Mouse (Mus musculus): Measurements from ENCODE around the gene Best1. TPM values are rescaled to one million over a fixed set of nuclear protein-coding genes. Genes with fewer than 3 reads are reported as not detected.

The Best1 gene
- polyA plus RNA-seq, 1 experiment from 2014 or later: 0.24 TPM

- Histone ChIP-seq H3K27me3 (ENCODE audit: control insufficient read depth, insufficient read depth, low read length) (no peaks in the 10 kb centered on the region), H3K4me3 (ENCODE audit: control insufficient read depth in 1 of 2, insufficient read depth in 1 of 2, low read depth in 1 of 2, low read length in 2 of 2) (no peak overlapping the region), H3K4me1 (ENCODE audit: control insufficient read depth in 2 of 2, insufficient read depth in 2 of 2, low read length in 2 of 2) (peaks cover 24 to 28% of the 10 kb centered on the region in 2 experiments), H3K4me2 (ENCODE audit: low read length) (no peak overlapping the region), H3K9me3 (ENCODE audit: control insufficient read depth, low read length) (no peaks in the 10 kb centered on the region), H3K27ac (replicated peaks in 1 of 2; ENCODE audit: control insufficient read depth in 1 of 2, insufficient read depth in 1 of 2, low read depth in 2 of 2, low read length in 2 of 2) (peak overlapping the region; percentile 70 to 71), H3K36me3 (ENCODE audit: control insufficient read depth, insufficient read depth, low read length) (no peaks in the 10 kb centered on the region), H3K9ac (ENCODE audit: low read length) (peak overlapping the region; percentile 38; the same call in 1 of the 2 replicates)
- 32% methylated on average over 10 of the region's 10 CpGs for WGBS
- ATAC-seq (ENCODE audit: insufficient number of reproducible peaks, insufficient read depth, low FRiP score, low read depth): peak; percentile 45
Observed at GRCm38 (mm10) chr19:9942539-9943533, 58.6 kb downstream of the Best1 start.

GRCm38 (mm10) chr19:9941809-9942208 is 59.6 kb downstream of the Best1 start:
- H3K4me3 ChIP-seq (ENCODE audit: control insufficient read depth in 1 of 2, insufficient read depth in 1 of 2, low read depth in 1 of 2, low read length in 2 of 2): no peak overlapping the region
- no peak for ATAC-seq (ENCODE audit: insufficient number of reproducible peaks, insufficient read depth, low FRiP score, low read depth)
- 67% methylated on average over 1 of the region's 1 CpGs for WGBS
- no peak overlapping the region for H3K27ac ChIP-seq (replicated peaks in 1 of 2; ENCODE audit: control insufficient read depth in 1 of 2, insufficient read depth in 1 of 2, low read depth in 2 of 2, low read length in 2 of 2)
- no peak overlapping the region for H3K9ac ChIP-seq (ENCODE audit: low read length)
- H3K4me1 ChIP-seq (ENCODE audit: control insufficient read depth in 2 of 2, insufficient read depth in 2 of 2, low read length in 2 of 2): peaks cover 25 to 28% of the 10 kb centered on the region in 2 experiments
- H3K9me3 ChIP-seq (ENCODE audit: control insufficient read depth, low read length): no peaks in the 10 kb centered on the region
- no peaks in the 10 kb centered on the region for H3K36me3 ChIP-seq (ENCODE audit: control insufficient read depth, insufficient read depth, low read length)
- no peak overlapping the region for H3K4me2 ChIP-seq (ENCODE audit: low read length)
- no peaks in the 10 kb centered on the region for H3K27me3 ChIP-seq (ENCODE audit: control insufficient read depth, insufficient read depth, low read length)

- WGBS: 53% methylated on average over 4 of the region's 4 CpGs
- Histone ChIP-seq H3K27me3 (ENCODE audit: control insufficient read depth, insufficient read depth, low read length) (no peaks in the 10 kb centered on the region), H3K9me3 (ENCODE audit: control insufficient read depth, low read length) (no peaks in the 10 kb centered on the region), H3K9ac (ENCODE audit: low read length) (no peak overlapping the region), H3K27ac (replicated peaks in 1 of 2; ENCODE audit: control insufficient read depth in 1 of 2, insufficient read depth in 1 of 2, low read depth in 2 of 2, low read length in 2 of 2) (no peak overlapping the region), H3K4me1 (ENCODE audit: control insufficient read depth in 2 of 2, insufficient read depth in 2 of 2, low read length in 2 of 2) (peaks cover 21 to 28% of the 10 kb centered on the region in 2 experiments), H3K4me2 (ENCODE audit: low read length) (no peak overlapping the region), H3K36me3 (ENCODE audit: control insufficient read depth, insufficient read depth, low read length) (no peaks in the 10 kb centered on the region), H3K4me3 (ENCODE audit: control insufficient read depth in 1 of 2, insufficient read depth in 1 of 2, low read depth in 1 of 2, low read length in 2 of 2) (no peak overlapping the region)
- no peak for ATAC-seq (ENCODE audit: insufficient number of reproducible peaks, insufficient read depth, low FRiP score, low read depth)
Observed at GRCm38 (mm10) chr19:9940903-9941302, 60.5 kb downstream of the Best1 start.

- Histone ChIP-seq H3K9ac (ENCODE audit: low read length) (no peak overlapping the region), H3K9me3 (ENCODE audit: control insufficient read depth, low read length) (no peaks in the 10 kb centered on the region), H3K4me3 (ENCODE audit: control insufficient read depth in 1 of 2, insufficient read depth in 1 of 2, low read depth in 1 of 2, low read length in 2 of 2) (no peak overlapping the region), H3K4me2 (ENCODE audit: low read length) (no peak overlapping the region), H3K4me1 (ENCODE audit: control insufficient read depth in 2 of 2, insufficient read depth in 2 of 2, low read length in 2 of 2) (peaks cover 21 to 28% of the 10 kb centered on the region in 2 experiments), H3K27me3 (ENCODE audit: control insufficient read depth, insufficient read depth, low read length) (no peaks in the 10 kb centered on the region), H3K36me3 (ENCODE audit: control insufficient read depth, insufficient read depth, low read length) (no peaks in the 10 kb centered on the region), H3K27ac (replicated peaks in 1 of 2; ENCODE audit: control insufficient read depth in 1 of 2, insufficient read depth in 1 of 2, low read depth in 2 of 2, low read length in 2 of 2) (no peak overlapping the region)
- ATAC-seq (ENCODE audit: insufficient number of reproducible peaks, insufficient read depth, low FRiP score, low read depth): no peak
- 69% methylated on average over 7 of the region's 7 CpGs for WGBS
Observed at GRCm38 (mm10) chr19:9939841-9940240, 61.6 kb downstream of the Best1 start.

GRCm38 (mm10) chr19:9938824-9939303 is 62.6 kb downstream of the Best1 start:
- H3K27ac ChIP-seq (replicated peaks in 1 of 2; ENCODE audit: control insufficient read depth in 1 of 2, insufficient read depth in 1 of 2, low read depth in 2 of 2, low read length in 2 of 2): peak overlapping the region in 1 of 2 experiments; percentile 1; a peak in 1 of 4 replicates
- H3K9me3 ChIP-seq (ENCODE audit: control insufficient read depth, low read length): no peaks in the 10 kb centered on the region
- no peak overlapping the region for H3K4me3 ChIP-seq (ENCODE audit: control insufficient read depth in 1 of 2, insufficient read depth in 1 of 2, low read depth in 1 of 2, low read length in 2 of 2)
- no peaks in the 10 kb centered on the region for H3K27me3 ChIP-seq (ENCODE audit: control insufficient read depth, insufficient read depth, low read length)
- 45% methylated on average over 13 of the region's 13 CpGs for WGBS
- H3K36me3 ChIP-seq (ENCODE audit: control insufficient read depth, insufficient read depth, low read length): no peaks in the 10 kb centered on the region
- H3K4me1 ChIP-seq (ENCODE audit: control insufficient read depth in 2 of 2, insufficient read depth in 2 of 2, low read length in 2 of 2): peaks cover 21 to 28% of the 10 kb centered on the region in 2 experiments
- no peak overlapping the region for H3K9ac ChIP-seq (ENCODE audit: low read length)
- ATAC-seq (ENCODE audit: insufficient number of reproducible peaks, insufficient read depth, low FRiP score, low read depth): no peak
- H3K4me2 ChIP-seq (ENCODE audit: low read length): 0 out of 2 replicates have a peak overlapping the region, but pooled peaks have one; percentile 7

GRCm38 (mm10) chr19:9938156-9938823 is 63.1 kb downstream of the Best1 start:
- Histone ChIP-seq H3K9ac (ENCODE audit: low read length) (no peak overlapping the region), H3K27me3 (ENCODE audit: control insufficient read depth, insufficient read depth, low read length) (no peaks in the 10 kb centered on the region), H3K4me3 (ENCODE audit: control insufficient read depth in 1 of 2, insufficient read depth in 1 of 2, low read depth in 1 of 2, low read length in 2 of 2) (no peak overlapping the region), H3K27ac (replicated peaks in 1 of 2; ENCODE audit: control insufficient read depth in 1 of 2, insufficient read depth in 1 of 2, low read depth in 2 of 2, low read length in 2 of 2) (peak overlapping the region in 1 of 2 experiments; percentile 1; a peak in 1 of 4 replicates), H3K9me3 (ENCODE audit: control insufficient read depth, low read length) (no peaks in the 10 kb centered on the region), H3K36me3 (ENCODE audit: control insufficient read depth, insufficient read depth, low read length) (no peaks in the 10 kb centered on the region), H3K4me2 (ENCODE audit: low read length) (0 out of 2 replicates have a peak overlapping the region, but pooled peaks have one; percentile 7), H3K4me1 (ENCODE audit: control insufficient read depth in 2 of 2, insufficient read depth in 2 of 2, low read length in 2 of 2) (peaks cover 20 to 26% of the 10 kb centered on the region in 2 experiments)
- 55% methylated on average over 6 of the region's 6 CpGs for WGBS
- no peak for ATAC-seq (ENCODE audit: insufficient number of reproducible peaks, insufficient read depth, low FRiP score, low read depth)

GRCm38 (mm10) chr19:9937428-9937827 is 64.0 kb downstream of the Best1 start:
- H3K4me1 ChIP-seq (ENCODE audit: control insufficient read depth in 2 of 2, insufficient read depth in 2 of 2, low read length in 2 of 2): peaks cover 12 to 17% of the 10 kb centered on the region in 2 experiments; a peak in 3 of 4 replicates
- no peak overlapping the region for H3K27ac ChIP-seq (replicated peaks in 1 of 2; ENCODE audit: control insufficient read depth in 1 of 2, insufficient read depth in 1 of 2, low read depth in 2 of 2, low read length in 2 of 2)
- 50% methylated on average over 5 of the region's 5 CpGs for WGBS
- no peak overlapping the region for H3K4me2 ChIP-seq (ENCODE audit: low read length)
- H3K36me3 ChIP-seq (ENCODE audit: control insufficient read depth, insufficient read depth, low read length): no peaks in the 10 kb centered on the region
- H3K9me3 ChIP-seq (ENCODE audit: control insufficient read depth, low read length): no peaks in the 10 kb centered on the region
- ATAC-seq (ENCODE audit: insufficient number of reproducible peaks, insufficient read depth, low FRiP score, low read depth): no peak
- no peak overlapping the region for H3K9ac ChIP-seq (ENCODE audit: low read length)
- no peak overlapping the region for H3K4me3 ChIP-seq (ENCODE audit: control insufficient read depth in 1 of 2, insufficient read depth in 1 of 2, low read depth in 1 of 2, low read length in 2 of 2)
- no peaks in the 10 kb centered on the region for H3K27me3 ChIP-seq (ENCODE audit: control insufficient read depth, insufficient read depth, low read length)

Data from heart, embryonic 14.5 days (tissue).